Mouse (Mus musculus) lung, embryonic 14.5 days (tissue): ENCODE data around the gene Slc25a47. TPM values are rescaled to one million over a fixed set of nuclear protein-coding genes. Genes with fewer than 3 reads are reported as not detected.

ENCODE experiments used
- ATAC-seq: fragments of 200-750 bp; cut with Nextera tagmentation; 2 replicates; pipeline ENCODE4 v1.8.0; 2017; ENCODE audit warnings: mild to moderate bottlenecking, moderate TSS enrichment, moderate library complexity; ENCODE audit not compliant: insufficient read depth
- DNase-seq: peaks from one replicate; pipeline ENCODE4 v3.0.0-alpha.2; 2015
- H3K27ac ChIP-seq: fragments of 300-500 bp; sonication (generic); 2 replicates; pipeline ENCODE4 v1.5.1; 2014; ENCODE audit warnings: low read depth, mild to moderate bottlenecking, moderate library complexity
- H3K27me3 ChIP-seq: fragments of 300-500 bp; sonication (generic); 2 replicates; pipeline ENCODE4 v1.6.1; 2014; ENCODE audit warnings: low read length, control low read depth; ENCODE audit not compliant: insufficient read depth
- H3K36me3 ChIP-seq: fragments of 300-500 bp; sonication (generic); 2 replicates; pipeline ENCODE4 v1.6.1; 2014; ENCODE audit warnings: control low read depth; ENCODE audit not compliant: insufficient read depth
- H3K4me1 ChIP-seq: fragments of 300-500 bp; sonication (generic); 2 replicates; pipeline ENCODE4 v1.6.1; 2014; ENCODE audit warnings: antibody characterized with exemption, control low read depth; ENCODE audit not compliant: insufficient read depth
- H3K4me2 ChIP-seq: fragments of 300-500 bp; sonication (generic); 2 replicates; pipeline ENCODE4 v1.6.1; 2014; ENCODE audit warnings: mild to moderate bottlenecking
- H3K4me3 ChIP-seq: fragments of 300-500 bp; sonication (generic); 2 replicates; pipeline ENCODE4 v1.5.1; 2014; ENCODE audit warnings: low read depth, low read length
- H3K9ac ChIP-seq: fragments of 300-500 bp; sonication (generic); 2 replicates; pipeline ENCODE4 v1.6.1; 2014
- H3K9me3 ChIP-seq: fragments of 300-500 bp; sonication (generic); 2 replicates; pipeline ENCODE4 v1.6.1; 2016; ENCODE audit warnings: low read depth, low read length, control low read depth
- CTCF ChIP-seq: IDR thresholded peaks from 2 replicates; pipeline ENCODE4 v1.5.1; 2016; ENCODE audit warnings: antibody characterized with exemption, low read depth
- WGBS: fragments of 180-500 bp; shearing (Covaris S2); extraction: QIAGEN DNeasy Blood & Tissue Kit; methylation state at CpG from one replicate; pipeline ENCODE4 v1.1.7; 2014; 5-methylcytosine and 5-hydroxymethylcytosine counted together
- polyA plus RNA-seq: library from polyadenylated mRNA; unstranded; fragments of >200 nt; fragmentation: Nextera tagmentation; extraction: Ambion mirVana; gene quantifications from 2 replicates; pipeline ENCODE4 v1.2.1, GENCODE M21; 2014

The Slc25a47 gene
- polyA plus RNA-seq, 1 experiment from 2014 or later: 11.9 TPM

DNA sequence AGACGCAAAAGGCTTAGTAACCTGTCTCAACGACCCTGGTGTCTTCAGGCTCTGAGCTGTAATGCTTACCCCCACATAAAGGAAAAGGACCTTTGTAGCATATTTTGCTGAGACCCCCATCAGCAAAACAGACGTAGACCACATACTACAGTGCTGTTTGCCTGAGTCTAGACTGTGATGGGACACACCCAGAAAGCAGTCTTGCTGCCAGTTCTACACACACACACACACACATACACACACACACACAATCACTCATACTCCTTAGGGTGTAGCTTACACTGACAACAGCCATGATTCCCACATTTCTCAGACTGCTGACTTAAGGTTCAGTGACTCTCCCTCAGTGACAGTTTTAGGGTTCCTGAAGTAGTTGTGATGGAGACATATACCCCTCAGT is 45.3 kb downstream of the Slc25a47 start:
- no peaks in the 10 kb centered on the region for H3K4me1 ChIP-seq
- no peak overlapping the region for H3K4me2 ChIP-seq
- H3K27me3 ChIP-seq: no peaks in the 10 kb centered on the region
- no peak overlapping the region for H3K9ac ChIP-seq
- peaks cover 74% of the 10 kb centered on the region for H3K36me3 ChIP-seq
- DNase-seq: no peak
- no peaks in the 10 kb centered on the region for H3K9me3 ChIP-seq
- no peak overlapping the region for H3K4me3 ChIP-seq
- ATAC-seq: no peak
- 75% methylated on average over 3 of the region's 3 CpGs for WGBS
- H3K27ac ChIP-seq: no peak overlapping the region
- TF ChIP-seq CTCF: no peak

DNA sequence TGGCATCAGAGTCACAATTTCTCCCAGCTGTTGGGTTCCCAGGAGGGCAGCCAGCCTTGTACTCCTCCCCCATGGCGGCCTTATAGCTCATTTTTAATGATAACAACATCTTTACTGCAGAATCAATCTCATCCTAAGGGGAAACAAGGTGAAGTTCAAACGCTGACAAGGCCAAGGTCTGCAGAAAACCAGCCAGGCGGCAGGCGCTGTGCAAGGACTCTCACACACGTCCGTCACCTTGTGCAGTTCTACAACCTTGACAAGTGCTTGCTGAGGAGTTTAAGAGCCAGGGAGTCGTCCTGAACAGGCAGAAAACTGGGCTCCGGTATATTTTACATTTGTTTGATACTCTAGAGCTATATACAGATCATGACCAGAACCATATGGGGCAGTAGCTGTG is 46.9 kb downstream of the Slc25a47 start:
- no peak overlapping the region for H3K4me3 ChIP-seq
- no peak overlapping the region for H3K4me2 ChIP-seq
- DNase-seq: no peak
- no peak overlapping the region for H3K9ac ChIP-seq
- peaks cover 87% of the 10 kb centered on the region for H3K36me3 ChIP-seq
- 83% methylated on average over 8 of the region's 8 CpGs for WGBS
- H3K4me1 ChIP-seq: no peaks in the 10 kb centered on the region
- H3K9me3 ChIP-seq: no peaks in the 10 kb centered on the region
- TF ChIP-seq CTCF: no peak
- ATAC-seq: no peak
- H3K27ac ChIP-seq: no peak overlapping the region
- H3K27me3 ChIP-seq: no peaks in the 10 kb centered on the region

DNA sequence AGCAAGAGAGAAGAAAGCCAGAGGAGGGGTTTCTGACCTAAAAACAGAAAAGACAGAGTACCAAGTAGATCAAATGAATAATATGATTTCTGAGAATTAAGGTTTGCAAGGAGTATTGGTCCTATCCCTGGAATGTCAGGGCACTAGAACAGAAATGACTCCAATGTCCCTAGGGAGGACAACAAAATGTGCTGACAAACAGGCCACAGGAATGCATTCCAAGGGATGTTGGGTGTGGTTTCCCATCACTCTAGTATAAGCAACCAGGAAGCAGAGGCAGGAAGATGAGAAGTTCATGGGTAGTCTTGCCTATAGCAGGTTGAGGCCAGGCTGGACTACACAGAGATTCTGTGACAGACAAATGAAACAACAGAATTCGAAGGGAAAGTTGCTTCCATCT is 50.1 kb downstream of the Slc25a47 start:
- 90% methylated on average over 1 of the region's 1 CpGs for WGBS
- no peaks in the 10 kb centered on the region for H3K27me3 ChIP-seq
- no peaks in the 10 kb centered on the region for H3K9me3 ChIP-seq
- H3K4me2 ChIP-seq: no peak overlapping the region
- H3K36me3 ChIP-seq: peaks cover 75% of the 10 kb centered on the region
- ATAC-seq: no peak
- no peak for TF ChIP-seq CTCF
- no peak overlapping the region for H3K27ac ChIP-seq
- DNase-seq: no peak
- H3K9ac ChIP-seq: no peak overlapping the region
- no peaks in the 10 kb centered on the region for H3K4me1 ChIP-seq
- H3K4me3 ChIP-seq: no peak overlapping the region

DNA sequence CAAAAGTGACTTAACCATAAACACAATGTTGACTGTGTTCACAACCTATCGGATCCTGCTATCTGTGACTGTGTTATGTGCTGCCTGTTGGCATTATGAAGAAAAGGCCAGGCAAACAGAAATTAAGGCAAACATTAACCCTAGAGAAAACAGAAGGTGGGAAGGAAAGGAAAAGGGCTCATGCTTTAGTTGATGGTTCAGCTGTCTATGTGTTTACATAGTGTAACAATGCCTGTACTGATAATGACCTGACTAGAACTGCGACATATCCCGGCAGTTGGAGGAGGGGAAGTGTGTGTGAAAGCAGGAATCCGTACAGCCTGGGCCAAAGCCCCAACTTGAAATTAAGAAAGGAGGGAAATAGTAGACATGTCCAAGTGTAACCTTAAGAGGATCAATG is 51.2 kb downstream of the Slc25a47 start:
- no peak for TF ChIP-seq CTCF
- no peak for DNase-seq
- Histone ChIP-seq H3K9me3 (no peaks in the 10 kb centered on the region), H3K36me3 (peaks cover 65% of the 10 kb centered on the region), H3K27ac (no peak overlapping the region), H3K4me3 (no peak overlapping the region), H3K4me2 (no peak overlapping the region), H3K9ac (no peak overlapping the region), H3K4me1 (no peaks in the 10 kb centered on the region), H3K27me3 (no peaks in the 10 kb centered on the region)
- no peak for ATAC-seq
- 57% methylated on average over 4 of the region's 4 CpGs for WGBS

DNA sequence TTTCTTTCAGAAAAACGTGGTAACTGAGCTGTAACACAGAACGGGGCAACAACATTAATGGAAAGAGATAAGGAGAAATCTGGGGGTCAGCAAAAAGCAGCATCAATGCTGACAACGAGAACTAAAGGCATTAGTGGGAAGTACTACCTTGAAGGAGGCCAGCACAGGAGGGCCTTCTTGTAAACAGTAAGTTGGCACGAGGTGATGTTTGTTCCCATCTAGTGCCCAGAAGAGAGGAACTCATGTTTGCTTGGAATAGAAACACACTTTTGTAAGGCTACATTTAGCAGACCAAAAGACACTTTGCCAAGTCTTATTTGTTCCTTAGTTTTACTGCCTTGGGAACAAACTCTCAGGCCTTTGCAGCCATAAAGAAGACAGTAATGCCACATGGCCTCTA is 52.8 kb downstream of the Slc25a47 start:
- WGBS: 81% methylated on average over 4 of the region's 4 CpGs
- Histone ChIP-seq H3K4me1 (0 out of 2 replicates have a peak, but pooled peaks cover 6% of the 10 kb centered on the region), H3K9me3 (no peaks in the 10 kb centered on the region), H3K27me3 (no peaks in the 10 kb centered on the region), H3K4me2 (no peak overlapping the region), H3K27ac (no peak overlapping the region), H3K4me3 (no peak overlapping the region), H3K9ac (no peak overlapping the region), H3K36me3 (peaks cover 50% of the 10 kb centered on the region)
- ATAC-seq: no peak
- no peak for DNase-seq
- TF ChIP-seq CTCF: no peak

DNA sequence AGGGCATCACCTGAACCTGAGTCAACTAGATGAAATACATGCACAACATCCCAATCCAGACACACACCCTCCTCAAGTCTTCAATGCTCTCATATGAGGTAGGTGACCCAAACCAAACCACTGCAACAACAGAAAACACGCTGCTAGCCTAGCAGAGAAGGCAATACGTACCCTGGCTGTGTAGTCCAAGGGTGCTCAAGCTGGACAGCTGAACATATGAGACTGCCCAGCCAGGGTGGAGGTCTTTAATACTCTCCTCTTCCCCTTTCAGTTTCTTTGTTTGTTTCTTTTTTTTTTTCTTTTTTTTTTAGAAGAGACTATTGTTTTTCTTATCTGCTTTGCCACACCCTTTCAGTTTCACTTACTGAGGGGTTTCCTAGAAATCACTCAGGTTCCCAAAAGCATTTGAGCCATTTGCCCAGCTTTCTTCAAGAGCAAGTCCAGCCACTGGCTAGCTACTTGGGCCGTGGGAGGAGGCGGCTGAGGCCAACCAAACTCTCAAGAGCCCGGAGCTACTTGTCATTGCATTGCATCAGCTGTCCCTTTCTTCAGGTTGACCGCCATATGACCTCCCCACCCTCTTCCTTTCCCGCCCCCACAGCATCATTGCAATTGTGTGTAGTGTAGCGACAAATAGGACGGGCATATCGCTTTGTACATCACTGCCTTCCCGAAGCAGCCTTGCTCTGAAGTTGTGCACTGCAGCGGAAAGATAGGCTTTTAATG is 57.3 kb downstream of the Slc25a47 start, which contains the start of gene Wdr25:
Gene Wdr25, plus strand, starts transcription at position 643 of the 726 bp plus-strand sequence.
- Histone ChIP-seq H3K9me3 (no peaks in the 10 kb centered on the region), H3K9ac (peak within 1 kb of the TSS; percentile 79), H3K36me3 (peaks cover 7% of the 10 kb centered on the region; the same call in 1 of the 2 replicates), H3K27ac (peak within 1 kb of the TSS; percentile 36; the same call in 1 of the 2 replicates), H3K4me2 (peak within 1 kb of the TSS; percentile 87), H3K27me3 (no peaks in the 10 kb centered on the region), H3K4me1 (peaks cover 10% of the 10 kb centered on the region; the same call in 1 of the 2 replicates), H3K4me3 (peak within 1 kb of the TSS; percentile 91)
- TF ChIP-seq CTCF: no peak
- 18% methylated on average over 12 of the region's 12 CpGs for WGBS
- ATAC-seq (no peak), DNase-seq (no peak)

DNA sequence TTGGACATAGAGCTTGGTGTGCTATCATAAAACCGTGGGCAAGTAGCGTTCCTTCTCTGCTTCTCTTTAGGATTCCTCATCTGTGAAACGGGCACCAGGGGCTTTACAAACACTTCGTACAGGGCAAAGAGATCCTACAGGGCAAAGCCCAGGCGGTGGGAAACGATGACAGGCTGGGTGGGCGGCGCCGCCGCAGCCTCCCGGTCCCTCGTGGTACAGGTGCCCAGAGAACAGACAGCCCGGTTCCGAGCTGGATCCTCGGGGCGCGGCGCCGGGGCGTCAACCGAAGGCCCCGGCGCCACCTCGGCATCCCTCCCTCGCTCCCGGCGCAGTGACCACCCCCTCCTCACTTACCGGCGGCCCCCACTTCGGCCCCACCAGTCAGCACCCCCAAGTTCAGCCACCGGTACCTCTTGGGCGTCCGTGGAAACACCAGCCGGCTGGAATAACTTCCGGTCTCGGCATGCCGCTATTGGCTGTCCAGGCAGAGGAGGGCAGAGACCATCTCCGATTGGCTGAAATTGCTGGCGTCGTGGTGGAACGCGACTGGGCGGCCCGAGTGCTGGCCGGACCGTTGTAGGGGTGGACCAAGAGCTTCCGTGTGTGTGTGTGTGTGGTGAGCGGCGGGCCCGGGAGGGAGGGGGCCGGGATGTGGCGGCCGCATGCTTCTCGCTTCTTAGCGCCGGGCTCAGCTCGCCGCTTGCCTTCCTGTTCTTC is 58.0 kb downstream of the Slc25a47 start, which contains the start of gene Wars:
Gene Wars, minus strand, starts transcription at position 460 of the 717 bp plus-strand sequence.
- H3K9me3 ChIP-seq: no peaks in the 10 kb centered on the region
- ATAC-seq (peak; percentile 100), DNase-seq (peak; percentile 97)
- peak within 1 kb of the TSS; percentile 79 for H3K9ac ChIP-seq
- H3K27me3 ChIP-seq: no peaks in the 10 kb centered on the region
- H3K27ac ChIP-seq: peak within 1 kb of the TSS; percentile 36; the same call in 1 of the 2 replicates
- H3K36me3 ChIP-seq: no peaks in the 10 kb centered on the region
- WGBS: under 1% methylated on average over 56 of the region's 58 CpGs
- H3K4me1 ChIP-seq: peaks cover 10% of the 10 kb centered on the region; the same call in 1 of the 2 replicates
- no peak for TF ChIP-seq CTCF
- peak within 1 kb of the TSS; percentile 91 for H3K4me3 ChIP-seq
- peak within 1 kb of the TSS; percentile 87 for H3K4me2 ChIP-seq
